9 mouse cellular contexts compared by ENCODE assay signal in the genomic region with DNA sequence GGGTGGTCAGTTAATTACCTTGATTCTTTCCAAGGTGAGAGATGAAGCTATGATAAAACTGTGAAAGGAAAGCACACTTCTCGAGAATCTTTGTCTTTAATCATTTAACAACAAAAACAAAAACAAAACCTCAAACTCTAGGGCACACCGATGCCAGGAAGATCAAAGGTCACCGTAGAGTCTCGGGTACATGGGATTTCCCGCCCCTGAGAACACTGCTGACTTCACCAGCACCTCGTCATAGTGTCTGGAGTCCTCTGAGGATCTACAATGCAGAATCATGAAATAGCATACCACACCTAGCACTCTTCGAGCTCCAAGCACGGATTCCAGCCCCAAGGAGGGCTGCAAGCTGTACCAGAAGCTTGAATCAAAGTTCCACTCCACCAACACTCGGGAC. TPM values are rescaled to one million over a fixed set of nuclear protein-coding genes. Genes with fewer than 3 reads are reported as not detected.
DNase-seq lines count a peak whose midpoint lies in the region; ATAC-seq and TF ChIP-seq lines count a peak whose summit lies in the region.
"Had no signal": no experiment of that assay in that cellular context is flagged by ENCODE, and none has a peak within 500 bp of the region (broad histone marks: within the 10 kb centered on the region; RNA-seq: fewer than 3 reads in every experiment).

No protein-coding gene starts in this region.

- TF ChIP-seq EP300 in liver, embryonic 14.5 days (IDR thresholded peaks at IDR 0.05; ENCODE audit: low read depth), result no peak

- H3K27ac ChIP-seq in heart, embryonic 11.5 days (ENCODE audit: low read depth, low read length), result no peak overlapping the region
- no peak overlapping the region for H3K27ac ChIP-seq in hindbrain, embryonic 11.5 days (ENCODE audit: low read depth, low read length)
- H3K27ac ChIP-seq in liver, embryonic 14.5 days, result no peak overlapping the region
- H3K27ac ChIP-seq: macrophage had no signal

- intact Hi-C loops in heart, postnatal 25 days (cut with DNase I), result no loop called here

- H3K27me3 ChIP-seq in heart, embryonic 11.5 days (ENCODE audit: control insufficient read depth, insufficient read depth, low read length), result no peaks in the 10 kb centered on the region
- no peaks in the 10 kb centered on the region for H3K27me3 ChIP-seq in G1E (ENCODE audit: insufficient read depth, low read length)
- 0 out of 2 replicates have a peak, but pooled peaks cover 2% of the 10 kb centered on the region for H3K27me3 ChIP-seq in hindbrain, embryonic 11.5 days (ENCODE audit: control insufficient read depth, insufficient read depth, low read length)
- no peaks in the 10 kb centered on the region for H3K27me3 ChIP-seq in liver, embryonic 14.5 days (ENCODE audit: control insufficient read depth, insufficient read depth, low read length)

- 74% methylated on average over 9 of the region's 9 CpGs for WGBS in heart, embryonic 11.5 days (ENCODE audit: insufficient replicate concordance)
- 70% methylated on average over 9 of the region's 9 CpGs for WGBS in hindbrain, embryonic 11.5 days
- WGBS in liver, embryonic 14.5 days (ENCODE audit: insufficient replicate concordance), result 69% methylated on average over 9 of the region's 9 CpGs

- TF ChIP-seq CTCF in G1E (IDR thresholded peaks at IDR 0.05; ENCODE audit: low read depth, low read length), result no peak
- TF ChIP-seq CTCF in liver, embryonic 14.5 days (IDR thresholded peaks at IDR 0.05; ENCODE audit: low read depth), result no peak

- no peaks in the 10 kb centered on the region for H3K4me1 ChIP-seq in heart, embryonic 11.5 days (ENCODE audit: control insufficient read depth, insufficient read depth, low read length)
- H3K4me1 ChIP-seq in G1E (ENCODE audit: insufficient read depth, low read depth, low read length), result peaks cover 77% of the 10 kb centered on the region
- no peaks in the 10 kb centered on the region for H3K4me1 ChIP-seq in hindbrain, embryonic 11.5 days (replicated peaks; ENCODE audit: control insufficient read depth, insufficient read depth, low read length)
- H3K4me1 ChIP-seq in liver, embryonic 14.5 days (replicated peaks; ENCODE audit: control insufficient read depth in 2 of 2, insufficient read depth in 2 of 2, low read length in 1 of 2), result peaks cover 27 to 34% of the 10 kb centered on the region in 2 experiments

- H3K4me3 ChIP-seq in heart, embryonic 11.5 days (ENCODE audit: low read depth, low read length), result peak overlapping the region; percentile 59
- H3K4me3 ChIP-seq in G1E (ENCODE audit: low read depth, low read length), result peak overlapping the region; percentile 97; the same call in 1 of the 2 replicates
- peak overlapping the region; percentile 79 for H3K4me3 ChIP-seq in hindbrain, embryonic 11.5 days (ENCODE audit: low read depth, low read length)
- H3K4me3 ChIP-seq in liver, embryonic 14.5 days (ENCODE audit: insufficient read depth in 1 of 2, low read depth in 2 of 2, low read length in 2 of 2), result no peak overlapping the region

- no peak for DNase-seq in heart, postnatal 25 days (ENCODE audit: low spot score)
- DNase-seq in G1E (ENCODE audit: low spot score), result no peak
- DNase-seq in hindbrain, embryonic 11.5 days (ENCODE audit: low spot score), result no peak
- DNase-seq in liver, embryonic 14.5 days (ENCODE audit: low read depth in 3 of 3, low spot score in 3 of 3), result no peak
- DNase-seq in gastrocnemius, adult 8-10 months (ENCODE audit: low spot score in 2 of 2), result no peak
- no peak for DNase-seq in spleen, postnatal 14 days (ENCODE audit: low spot score in 2 of 2)

- ATAC-seq in heart, embryonic 11.5 days (replicated peaks; ENCODE audit: insufficient number of reproducible peaks, low FRiP score, low TSS enrichment), result no peak
- no peak for ATAC-seq in G1E (ENCODE audit: extremely low read depth, insufficient number of reproducible peaks, low FRiP score, poor library complexity, severe bottlenecking)
- ATAC-seq in hindbrain, embryonic 11.5 days (ENCODE audit: low FRiP score), result peak; percentile 37
- no peak for ATAC-seq in liver, embryonic 14.5 days (ENCODE audit: insufficient read depth)
- no peak for ATAC-seq in erythroid progenitor cell, adult 5-6 weeks (replicated peaks; ENCODE audit: low FRiP score, poor library complexity, severe bottlenecking)

- H3K36me3 ChIP-seq in heart, embryonic 11.5 days (ENCODE audit: control insufficient read depth, insufficient read depth, low read length), result no peaks in the 10 kb centered on the region
- H3K36me3 ChIP-seq in G1E (replicated peaks), result peaks cover 19% of the 10 kb centered on the region
- H3K36me3 ChIP-seq in hindbrain, embryonic 11.5 days (ENCODE audit: control insufficient read depth, insufficient read depth, low read length), result no peaks in the 10 kb centered on the region
- no peaks in the 10 kb centered on the region for H3K36me3 ChIP-seq in liver, embryonic 14.5 days (replicated peaks; ENCODE audit: control insufficient read depth, insufficient read depth, low read depth)

- H3K9ac ChIP-seq in heart, embryonic 11.5 days (ENCODE audit: low read depth, low read length), result no peak overlapping the region
- H3K9ac ChIP-seq in hindbrain, embryonic 11.5 days (ENCODE audit: low read depth, low read length), result no peak overlapping the region
- H3K9ac ChIP-seq in liver, embryonic 14.5 days (replicated peaks), result no peak overlapping the region

- H3K4me2 ChIP-seq in heart, embryonic 11.5 days, result peak overlapping the region; percentile 79
- peak overlapping the region; percentile 98 for H3K4me2 ChIP-seq in hindbrain, embryonic 11.5 days (replicated peaks; ENCODE audit: low read depth, low read length)
- peak overlapping the region; percentile 71 for H3K4me2 ChIP-seq in liver, embryonic 14.5 days (ENCODE audit: low read depth)

- no peaks in the 10 kb centered on the region for H3K9me3 ChIP-seq in heart, embryonic 11.5 days (replicated peaks; ENCODE audit: control insufficient read depth, low read length)
- peaks cover 4% of the 10 kb centered on the region; the same call in 1 of the 2 replicates for H3K9me3 ChIP-seq in G1E (replicated peaks)
- no peaks in the 10 kb centered on the region for H3K9me3 ChIP-seq in hindbrain, embryonic 11.5 days (ENCODE audit: control insufficient read depth, low read length)
- no peaks in the 10 kb centered on the region for H3K9me3 ChIP-seq in liver, embryonic 14.5 days (ENCODE audit: control insufficient read depth, low read length)

RNA-seq across cellular contexts. Expression of a gene that starts 0.6 kb away (rescaled TPM):
- 14.1 and 19.3 TPM in 2 replicates for polyA plus RNA-seq in heart, embryonic 11.5 days (2014; fragmentation: Nextera tagmentation; extraction: Ambion mirVana)
- 1 to 10 TPM in 1 of 2 experiments, under 1 TPM in 1; 0.95 to 1.2 TPM for total RNA-seq in heart, postnatal 25 days (2021)
- total RNA-seq in G1E (2014; fragmentation: Nextera tagmentation) (37.7 and 42.7 TPM in 2 replicates), G1E (2017) (50.2 and 56.1 TPM in 2 replicates)
- polyA plus RNA-seq in G1E (2012), result 2.2 and 2.4 TPM in 2 replicates
- polyA plus RNA-seq in hindbrain, embryonic 11.5 days (2014; fragmentation: Nextera tagmentation; extraction: Ambion mirVana), result 18.2 and 23.2 TPM in 2 replicates
- polyA plus RNA-seq in liver, embryonic 14.5 days (2012; rRNA removed), result 3.4 and 4.1 TPM in 2 replicates
- polyA plus RNA-seq in liver, embryonic 14.5 days (2014; fragmentation: Nextera tagmentation; extraction: Ambion mirVana), result 7.9 and 8.8 TPM in 2 replicates
- under 1 TPM; 0.48 to 0.83 (median 0.64) TPM for total RNA-seq in gastrocnemius, adult 8-10 months (2022)
- total RNA-seq in erythroid progenitor cell, adult 5-6 weeks (2015; ENCODE audit: low replicate concordance), result 10.8 and 14.7 TPM in 2 replicates
- 10.1 and 16.0 TPM in 2 replicates for total RNA-seq in erythroid progenitor cell, adult 5-6 weeks (2017; ENCODE audit: low replicate concordance)

RNA-seq across cellular contexts. Expression of a gene that starts 24.7 kb away (rescaled TPM):
- polyA plus RNA-seq in heart, embryonic 11.5 days (2014; fragmentation: Nextera tagmentation; extraction: Ambion mirVana), result 319 and 326 TPM in 2 replicates
- total RNA-seq in heart, postnatal 25 days (2021), result 10 to 100 TPM; 91.5 to 95.1 TPM
- 114 and 119 TPM in 2 replicates for total RNA-seq in G1E (2014; fragmentation: Nextera tagmentation)
- total RNA-seq in G1E (2017), result 465 and 524 TPM in 2 replicates
- polyA plus RNA-seq in G1E (2012), result 16.7 and 20.6 TPM in 2 replicates
- polyA plus RNA-seq in hindbrain, embryonic 11.5 days (2014; fragmentation: Nextera tagmentation; extraction: Ambion mirVana), result 352 and 369 TPM in 2 replicates
- 120 and 191 TPM in 2 replicates for polyA plus RNA-seq in liver, embryonic 14.5 days (2012; rRNA removed)
- polyA plus RNA-seq in liver, embryonic 14.5 days (2014; fragmentation: Nextera tagmentation; extraction: Ambion mirVana), result 389 and 416 TPM in 2 replicates
- total RNA-seq in gastrocnemius, adult 8-10 months (2022), result 100 to 1,000 TPM; 139 to 168 (median 145) TPM
- total RNA-seq in erythroid progenitor cell, adult 5-6 weeks (2015; ENCODE audit: low replicate concordance), result 177 and 186 TPM in 2 replicates
- total RNA-seq in erythroid progenitor cell, adult 5-6 weeks (2017; ENCODE audit: low replicate concordance), result 15.6 and 48.3 TPM in 2 replicates

Comparison
In these comparisons a context has a peak if more than half of its experiments do, and no peak if none do; other contexts are left out.
1. H3K4me3 ChIP-seq: peak in heart, embryonic 11.5 days (single experiment), G1E (single experiment) and hindbrain, embryonic 11.5 days (single experiment); none in liver, embryonic 14.5 days (0 of 2).
2. RNA of a gene that starts 0.6 kb away (total RNA-seq): 37.7 to 56.1 TPM in G1E and 10.1 to 16.0 TPM in erythroid progenitor cell, adult 5-6 weeks; 0.95 to 1.2 TPM in heart, postnatal 25 days and 0.48 to 0.83 TPM in gastrocnemius, adult 8-10 months; every median in the first group is over 4 times any median in the second.
3. Peak in every context shown above with its lines, with median percentiles within 50 percentile points of each other: H3K4me2 ChIP-seq.